Mouse (Mus musculus): ENCODE data around the gene Astn2. TPM values are rescaled to one million over a fixed set of nuclear protein-coding genes. Genes with fewer than 3 reads are reported as not detected.

Astn2 gene
- polyA plus RNA-seq, 1 experiment from 2014 or later: 0.15 TPM

GRCm38 (mm10) chr4:65912247-65912942 lies 492.0 kb downstream of the Astn2 start:
- Histone ChIP-seq H3K4me1 (replicated peaks) (no peaks in the 10 kb centered on the region), H3K36me3 (no peaks in the 10 kb centered on the region), H3K4me3 (no peak overlapping the region), H3K9ac (no peak overlapping the region), H3K4me2 (no peak overlapping the region), H3K27me3 (replicated peaks) (no peaks in the 10 kb centered on the region), H3K9me3 (replicated peaks) (no peaks in the 10 kb centered on the region), H3K27ac (ENCODE audit: poor library complexity, severe bottlenecking) (no peak overlapping the region)
- ATAC-seq (ENCODE audit: insufficient number of reproducible peaks, low FRiP score): no peak
- WGBS: 67% methylated on average over 8 of the region's 8 CpGs

- H3K27ac ChIP-seq (ENCODE audit: poor library complexity, severe bottlenecking): no peak overlapping the region
- H3K4me3 ChIP-seq: no peak overlapping the region
- no peaks in the 10 kb centered on the region for H3K4me1 ChIP-seq (replicated peaks)
- H3K4me2 ChIP-seq: no peak overlapping the region
- no peaks in the 10 kb centered on the region for H3K36me3 ChIP-seq
- H3K9ac ChIP-seq: no peak overlapping the region
- no peaks in the 10 kb centered on the region for H3K9me3 ChIP-seq (replicated peaks)
- WGBS: 72% methylated on average over 7 of the region's 7 CpGs
- ATAC-seq (ENCODE audit: insufficient number of reproducible peaks, low FRiP score): no peak
- no peaks in the 10 kb centered on the region for H3K27me3 ChIP-seq (replicated peaks)
Observed at GRCm38 (mm10) chr4:65907660-65908059, 496.8 kb downstream of the Astn2 start.

- Histone ChIP-seq H3K27ac (ENCODE audit: poor library complexity, severe bottlenecking) (no peak overlapping the region), H3K4me2 (no peak overlapping the region), H3K9me3 (replicated peaks) (no peaks in the 10 kb centered on the region), H3K27me3 (replicated peaks) (no peaks in the 10 kb centered on the region), H3K36me3 (no peaks in the 10 kb centered on the region), H3K4me1 (replicated peaks) (no peaks in the 10 kb centered on the region), H3K4me3 (no peak overlapping the region), H3K9ac (no peak overlapping the region)
- no peak for ATAC-seq (ENCODE audit: insufficient number of reproducible peaks, low FRiP score)
- WGBS: 73% methylated on average over 2 of the region's 2 CpGs
Observed at GRCm38 (mm10) chr4:65904963-65905362, 499.4 kb downstream of the Astn2 start.

- Histone ChIP-seq H3K36me3 (no peaks in the 10 kb centered on the region), H3K27ac (ENCODE audit: poor library complexity, severe bottlenecking) (no peak overlapping the region), H3K9me3 (replicated peaks) (no peaks in the 10 kb centered on the region), H3K9ac (no peak overlapping the region), H3K4me3 (no peak overlapping the region), H3K27me3 (replicated peaks) (no peaks in the 10 kb centered on the region), H3K4me2 (no peak overlapping the region), H3K4me1 (replicated peaks) (no peaks in the 10 kb centered on the region)
- ATAC-seq (ENCODE audit: insufficient number of reproducible peaks, low FRiP score): no peak
- WGBS: 75% methylated on average over 5 of the region's 5 CpGs
Observed at GRCm38 (mm10) chr4:65896092-65897027, 508.1 kb downstream of the Astn2 start.

GRCm38 (mm10) chr4:65888332-65888993 lies 515.9 kb downstream of the Astn2 start:
- H3K4me3 ChIP-seq: no peak overlapping the region
- ATAC-seq (ENCODE audit: insufficient number of reproducible peaks, low FRiP score): no peak
- 66% methylated on average over 5 of the region's 5 CpGs for WGBS

GRCm38 (mm10) chr4:65886862-65887261 lies 517.5 kb downstream of the Astn2 start:
- Histone ChIP-seq H3K9me3 (replicated peaks) (no peaks in the 10 kb centered on the region), H3K36me3 (no peaks in the 10 kb centered on the region), H3K4me2 (no peak overlapping the region), H3K27ac (ENCODE audit: poor library complexity, severe bottlenecking) (no peak overlapping the region), H3K9ac (no peak overlapping the region), H3K4me1 (replicated peaks) (no peaks in the 10 kb centered on the region), H3K27me3 (replicated peaks) (no peaks in the 10 kb centered on the region), H3K4me3 (no peak overlapping the region)
- ATAC-seq (ENCODE audit: insufficient number of reproducible peaks, low FRiP score): no peak
- 38% methylated on average over 1 of the region's 1 CpGs for WGBS

More at GRCm38 (mm10) chr4:65888332-65888993, 515.9 kb downstream of the Astn2 start:
- Histone ChIP-seq H3K4me1 (replicated peaks) (no peaks in the 10 kb centered on the region), H3K36me3 (no peaks in the 10 kb centered on the region), H3K27me3 (replicated peaks) (no peaks in the 10 kb centered on the region), H3K4me2 (no peak overlapping the region), H3K9me3 (replicated peaks) (no peaks in the 10 kb centered on the region), H3K27ac (ENCODE audit: poor library complexity, severe bottlenecking) (no peak overlapping the region), H3K9ac (no peak overlapping the region)

- Histone ChIP-seq H3K27ac (ENCODE audit: poor library complexity, severe bottlenecking) (no peak overlapping the region), H3K4me2 (no peak overlapping the region), H3K9ac (no peak overlapping the region), H3K4me3 (no peak overlapping the region), H3K9me3 (replicated peaks) (no peaks in the 10 kb centered on the region), H3K36me3 (no peaks in the 10 kb centered on the region), H3K27me3 (replicated peaks) (no peaks in the 10 kb centered on the region), H3K4me1 (replicated peaks) (no peaks in the 10 kb centered on the region)
- no peak for ATAC-seq (ENCODE audit: insufficient number of reproducible peaks, low FRiP score)
- WGBS: 69% methylated on average over 3 of the region's 3 CpGs
Observed at GRCm38 (mm10) chr4:65885921-65886320, 518.5 kb downstream of the Astn2 start.

- no peak for ATAC-seq (ENCODE audit: insufficient number of reproducible peaks, low FRiP score)
- Histone ChIP-seq H3K4me3 (no peak overlapping the region), H3K36me3 (no peaks in the 10 kb centered on the region), H3K27ac (ENCODE audit: poor library complexity, severe bottlenecking) (no peak overlapping the region), H3K9ac (no peak overlapping the region), H3K9me3 (replicated peaks) (no peaks in the 10 kb centered on the region), H3K4me2 (no peak overlapping the region), H3K27me3 (replicated peaks) (no peaks in the 10 kb centered on the region), H3K4me1 (replicated peaks) (no peaks in the 10 kb centered on the region)
- 77% methylated on average over 2 of the region's 2 CpGs for WGBS
Observed at GRCm38 (mm10) chr4:65874236-65874781, 530.1 kb downstream of the Astn2 start.

GRCm38 (mm10) chr4:65864551-65864950 lies 539.9 kb downstream of the Astn2 start:
- no peak overlapping the region for H3K9ac ChIP-seq
- ATAC-seq (ENCODE audit: insufficient number of reproducible peaks, low FRiP score): no peak
- H3K9me3 ChIP-seq (replicated peaks): no peaks in the 10 kb centered on the region
- no peak overlapping the region for H3K4me2 ChIP-seq
- H3K4me1 ChIP-seq (replicated peaks): no peaks in the 10 kb centered on the region
- H3K27me3 ChIP-seq (replicated peaks): no peaks in the 10 kb centered on the region
- H3K27ac ChIP-seq (ENCODE audit: poor library complexity, severe bottlenecking): no peak overlapping the region
- H3K4me3 ChIP-seq: no peak overlapping the region
- no peaks in the 10 kb centered on the region for H3K36me3 ChIP-seq

- WGBS: 65% methylated on average over 2 of the region's 2 CpGs
Observed at GRCm38 (mm10) chr4:65843191-65843590, 561.2 kb downstream of the Astn2 start.

GRCm38 (mm10) chr4:65839550-65840000 lies 564.8 kb downstream of the Astn2 start:
- no peak overlapping the region for H3K9ac ChIP-seq
- H3K27ac ChIP-seq (ENCODE audit: poor library complexity, severe bottlenecking): no peak overlapping the region
- ATAC-seq (ENCODE audit: insufficient number of reproducible peaks, low FRiP score): no peak
- WGBS: 68% methylated on average over 9 of the region's 9 CpGs
- no peaks in the 10 kb centered on the region for H3K9me3 ChIP-seq (replicated peaks)
- H3K27me3 ChIP-seq (replicated peaks): no peaks in the 10 kb centered on the region
- H3K4me3 ChIP-seq: no peak overlapping the region
- no peaks in the 10 kb centered on the region for H3K4me1 ChIP-seq (replicated peaks)
- no peaks in the 10 kb centered on the region for H3K36me3 ChIP-seq
- H3K4me2 ChIP-seq: no peak overlapping the region

More at GRCm38 (mm10) chr4:65843191-65843590, 561.2 kb downstream of the Astn2 start:
- Histone ChIP-seq H3K9ac (no peak overlapping the region), H3K4me3 (no peak overlapping the region), H3K27me3 (replicated peaks) (no peaks in the 10 kb centered on the region), H3K36me3 (no peaks in the 10 kb centered on the region), H3K4me2 (no peak overlapping the region), H3K27ac (ENCODE audit: poor library complexity, severe bottlenecking) (no peak overlapping the region), H3K4me1 (replicated peaks) (no peaks in the 10 kb centered on the region), H3K9me3 (replicated peaks) (no peaks in the 10 kb centered on the region)
- no peak for ATAC-seq (ENCODE audit: insufficient number of reproducible peaks, low FRiP score)

Measured in heart, embryonic 12.5 days (tissue).